Mouse (Mus musculus): ENCODE data around the gene Cdh15. TPM values are rescaled to one million over a fixed set of nuclear protein-coding genes. Genes with fewer than 3 reads are reported as not detected.

The Cdh15 gene
- polyA plus RNA-seq, 1 experiment from 2014 or later: 0.37 TPM

DNA sequence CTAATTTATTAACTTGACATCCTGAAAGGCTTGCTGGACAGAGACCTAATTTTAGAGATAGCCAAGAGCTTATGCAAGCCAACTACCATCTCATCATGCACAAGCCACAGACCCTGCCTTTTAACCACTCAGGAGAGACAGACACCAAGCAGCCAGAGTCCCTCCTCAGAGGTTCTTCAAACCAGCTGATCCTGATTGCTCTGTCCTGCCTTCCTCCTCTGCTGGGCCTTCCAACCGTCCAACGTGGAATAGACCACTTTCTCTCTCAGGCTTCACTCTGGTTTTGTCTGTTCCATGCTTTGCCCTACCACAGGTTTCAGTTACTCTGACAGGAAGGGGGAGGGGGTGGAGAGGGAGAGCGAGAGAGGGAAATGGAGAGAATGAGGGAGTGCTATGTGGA is 69.0 kb downstream of the Cdh15 start:
- peaks cover 7% of the 10 kb centered on the region for H3K36me3 ChIP-seq (ENCODE audit: insufficient read depth, low read length)
- no peak overlapping the region for H3K27ac ChIP-seq
- 36% methylated on average over 3 of the region's 3 CpGs for WGBS
- ATAC-seq (replicated peaks; ENCODE audit: low FRiP score, low read depth) (no peak), DNase-seq (ENCODE audit: low spot score) (no peak)
- no peak overlapping the region for H3K9ac ChIP-seq (ENCODE audit: low read depth, low read length)
- no peak overlapping the region for H3K4me2 ChIP-seq (ENCODE audit: low read length)
- peaks cover 16% of the 10 kb centered on the region for H3K4me1 ChIP-seq (replicated peaks; ENCODE audit: insufficient read depth, low read length)
- no peaks in the 10 kb centered on the region for H3K9me3 ChIP-seq (replicated peaks; ENCODE audit: low read length)
- no peaks in the 10 kb centered on the region for H3K27me3 ChIP-seq (ENCODE audit: insufficient read depth, low read length)
- no peak overlapping the region for H3K4me3 ChIP-seq (replicated peaks; ENCODE audit: low read depth, low read length)
- no peak for TF ChIP-seq CTCF (IDR thresholded peaks at IDR 0.05; ENCODE audit: low read depth)

Other genes starting within 250 kb of the Cdh15 start
- gene Galns, start 236.5 kb upstream of the Cdh15 start, polyA plus RNA-seq (2015; fragmentation: Nextera tagmentation; extraction: Ambion mirVana): 19.4 and 23.3 TPM in 2 replicates
- 64.5 and 73.3 TPM in 2 replicates for gene Trappc2l, start 236.3 kb upstream of the Cdh15 start, polyA plus RNA-seq (2015; fragmentation: Nextera tagmentation; extraction: Ambion mirVana)
- 0.15 and 0.22 TPM in 2 replicates for gene Pabpn1l, start 225.2 kb upstream of the Cdh15 start, polyA plus RNA-seq (2015; fragmentation: Nextera tagmentation; extraction: Ambion mirVana)
- 3.6 and 4.4 TPM in 2 replicates for gene Cbfa2t3, start 148.9 kb upstream of the Cdh15 start, polyA plus RNA-seq (2015; fragmentation: Nextera tagmentation; extraction: Ambion mirVana)
- 21.4 and 23.4 TPM in 2 replicates for gene Acsf3, start 72.5 kb upstream of the Cdh15 start, polyA plus RNA-seq (2015; fragmentation: Nextera tagmentation; extraction: Ambion mirVana)
- gene Ankrd11, start 194.3 kb downstream of the Cdh15 start, polyA plus RNA-seq (2015; fragmentation: Nextera tagmentation; extraction: Ambion mirVana): 44.2 and 57.9 TPM in 2 replicates
- 49.6 and 54.0 TPM in 2 replicates for gene Spg7, start 215.0 kb downstream of the Cdh15 start, polyA plus RNA-seq (2015; fragmentation: Nextera tagmentation; extraction: Ambion mirVana)